Mouse (Mus musculus): Measurements from ENCODE around the gene Zfp358.

GRCm38 (mm10) chr8:3451992-3452391, 40.9 kb upstream of the Zfp358 start:
- TF ChIP-seq CTCF (IDR thresholded peaks at IDR 0.05; ENCODE audit: low read depth), result no peak
- no peak for TF ChIP-seq EP300 (IDR thresholded peaks at IDR 0.05; ENCODE audit: low read depth)

Measured in heart, postnatal 0 days (tissue).